Mouse (Mus musculus) liver, postnatal 0 days (tissue): ENCODE data around the gene Htr5a.

Experiments used
- CTCF ChIP-seq: sonication (generic); IDR thresholded peaks from 2 replicates; pipeline ENCODE4 v1.5.1; 2016; ENCODE audit warnings: antibody characterized with exemption, low read depth
- EP300 ChIP-seq: IDR thresholded peaks from 2 replicates; pipeline ENCODE4 v1.6.1; 2016; ENCODE audit warnings: antibody characterized with exemption, low read depth, mild to moderate bottlenecking

GRCm38 (mm10) chr5:27888080-27888479, 46.1 kb downstream of the Htr5a start:
- TF ChIP-seq CTCF (no peak), EP300 (no peak)
